8 mouse cellular contexts compared by ENCODE assay signal in the genomic region with DNA sequence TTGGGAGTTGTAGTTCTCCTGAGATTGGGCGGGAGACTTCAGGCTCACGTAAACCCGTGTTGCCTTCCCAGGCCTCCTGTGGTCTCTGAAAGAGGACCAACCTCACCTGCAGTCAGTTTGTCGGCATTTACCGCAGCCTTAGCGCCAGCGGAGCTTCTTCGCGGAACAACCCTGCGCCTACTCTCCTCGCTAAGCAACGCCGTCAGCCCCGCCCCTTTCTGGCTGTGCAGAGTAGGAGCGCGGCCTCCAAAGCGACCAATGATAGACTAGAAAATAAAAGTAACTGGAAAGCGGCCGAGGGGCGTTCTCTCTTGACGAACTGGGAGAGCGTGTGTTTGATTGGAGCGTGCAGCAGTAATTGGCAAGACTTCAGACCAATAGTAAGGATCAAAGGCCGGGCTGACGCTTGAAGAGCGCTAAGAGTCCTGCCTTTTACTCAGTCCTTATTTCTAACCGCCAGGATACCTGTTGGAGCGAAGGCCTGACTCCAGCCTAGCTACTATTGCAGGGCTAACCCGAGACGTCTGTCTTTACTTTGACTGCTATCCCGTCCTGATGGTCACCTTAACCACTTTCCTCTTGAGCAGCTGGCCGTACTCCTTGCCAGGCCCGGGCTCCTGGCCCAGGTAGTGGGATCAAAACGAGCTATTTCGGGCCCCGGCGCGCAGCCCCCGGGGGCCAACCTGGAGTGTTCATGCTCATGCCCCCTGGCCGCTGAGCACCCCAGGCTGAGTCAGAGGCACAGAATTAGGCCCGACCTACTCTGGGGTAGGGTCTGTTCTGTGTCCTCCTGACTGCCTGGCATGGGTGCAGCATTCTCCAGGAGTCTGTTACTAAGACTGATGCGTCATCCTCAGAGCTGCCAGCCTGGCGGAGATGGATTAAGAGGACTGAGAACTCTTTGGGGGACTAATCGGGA. TPM values are rescaled to one million over a fixed set of nuclear protein-coding genes. Genes with fewer than 3 reads are reported as not detected.
A peak's percentile ranks its signal among the peaks of the same experiment; 100 is the strongest.
DNase-seq lines count a peak whose midpoint lies in the region; ATAC-seq and TF ChIP-seq lines count a peak whose summit lies in the region.

Hspb6 (plus strand) TSS at position 77 of the 919 bp plus-strand sequence.
Proser3 (minus strand) TSS at position 198 of the 919 bp plus-strand sequence.

- WGBS in forebrain, embryonic 13.5 days: under 1% methylated on average over 44 of the region's 44 CpGs
- WGBS in large intestine, adult 2 months: under 1% methylated on average over 44 of the region's 44 CpGs
- under 1% methylated on average over 44 of the region's 44 CpGs for WGBS in liver, postnatal 0 days (ENCODE audit: insufficient replicate concordance)
- WGBS in neural tube, embryonic 14.5 days: under 1% methylated on average over 44 of the region's 44 CpGs

- no peaks in the 10 kb centered on the region for H3K27me3 ChIP-seq in ES-Bruce4 (ENCODE audit: control insufficient read depth, insufficient read depth, low read length, poor library complexity, severe bottlenecking)
- no peaks in the 10 kb centered on the region for H3K27me3 ChIP-seq in forebrain, embryonic 13.5 days
- H3K27me3 ChIP-seq in liver, postnatal 0 days (ENCODE audit: insufficient read depth, low read length): no peaks in the 10 kb centered on the region
- H3K27me3 ChIP-seq in neural tube, embryonic 14.5 days (ENCODE audit: control insufficient read depth, insufficient read depth, low read length): no peaks in the 10 kb centered on the region

- peak; percentile 99 for DNase-seq in heart, postnatal 10 days
- peak; percentile 98 for DNase-seq in large intestine, adult 2 months (ENCODE audit: low read depth, low spot score)
- DNase-seq in liver, postnatal 0 days: peak; percentile 97
- peak; percentile 98 for DNase-seq in testis, postnatal 10 days (ENCODE audit: low spot score)

- no peaks in the 10 kb centered on the region for H3K4me1 ChIP-seq in ES-Bruce4 (ENCODE audit: control insufficient read depth, insufficient read depth, low read length)
- H3K4me1 ChIP-seq in forebrain, embryonic 13.5 days: peaks cover 19% of the 10 kb centered on the region
- H3K4me1 ChIP-seq in liver, postnatal 0 days (ENCODE audit: insufficient read depth): peaks cover 13% of the 10 kb centered on the region
- H3K4me1 ChIP-seq in neural tube, embryonic 14.5 days (ENCODE audit: control insufficient read depth, insufficient read depth, low read length): peaks cover 13% of the 10 kb centered on the region

- H3K27ac ChIP-seq in ES-Bruce4 (ENCODE audit: insufficient read depth, low read length): peak within 1 kb of the TSS; percentile 90
- H3K27ac ChIP-seq in forebrain, embryonic 13.5 days: peak within 1 kb of the TSS; percentile 96
- H3K27ac ChIP-seq in liver, postnatal 0 days (ENCODE audit: low read depth): peak within 1 kb of the TSS; percentile 93
- peak within 1 kb of the TSS; percentile 76 for H3K27ac ChIP-seq in neural tube, embryonic 14.5 days (ENCODE audit: low read depth, low read length)

- no peak for TF ChIP-seq EP300 in ES-Bruce4 (IDR thresholded peaks at IDR 0.05; ENCODE audit: insufficient read depth, low read depth, low read length)
- peak; percentile 30; the same call in 1 of the 2 replicates for TF ChIP-seq EP300 in liver, postnatal 0 days (IDR thresholded peaks at IDR 0.05; ENCODE audit: low read depth)

- peak within 1 kb of the TSS; percentile 94 for H3K4me3 ChIP-seq in ES-Bruce4 (ENCODE audit: low read depth, low read length)
- peak within 1 kb of the TSS; percentile 60 for H3K4me3 ChIP-seq in forebrain, embryonic 13.5 days
- peak within 1 kb of the TSS; percentile 69 for H3K4me3 ChIP-seq in liver, postnatal 0 days (ENCODE audit: low read depth, low read length)
- H3K4me3 ChIP-seq in neural tube, embryonic 14.5 days (ENCODE audit: low read depth, low read length): peak within 1 kb of the TSS; percentile 48

- TF ChIP-seq POLR2A in ES-Bruce4 (IDR thresholded peaks at IDR 0.05; ENCODE audit: insufficient read depth, low read length): peak; percentile 99

- no peak for TF ChIP-seq CTCF in ES-Bruce4 (IDR thresholded peaks at IDR 0.05; ENCODE audit: low read depth, low read length)
- no peak for TF ChIP-seq CTCF in liver, postnatal 0 days (IDR thresholded peaks at IDR 0.05; ENCODE audit: low read depth)

- ATAC-seq in cerebellum, adult (ENCODE audit: insufficient number of reproducible peaks, low FRiP score, low TSS enrichment): peak; percentile 89
- peak; percentile 97 for ATAC-seq in forebrain, embryonic 13.5 days
- ATAC-seq in liver, postnatal 0 days: peak; percentile 95
- peak; percentile 95 for ATAC-seq in neural tube, embryonic 14.5 days (ENCODE audit: low read depth)

- intact Hi-C loops in heart, postnatal 10 days (cut with DNase I): loop anchor here (5.0 kb wide), 1 partner anchor 180 kb away; no protein-coding TSS in a partner anchor

- peak within 1 kb of the TSS; percentile 82 for H3K9ac ChIP-seq in ES-Bruce4 (ENCODE audit: low read depth, poor library complexity, severe bottlenecking)
- peak within 1 kb of the TSS; percentile 73 for H3K9ac ChIP-seq in forebrain, embryonic 13.5 days
- peak within 1 kb of the TSS; percentile 79 for H3K9ac ChIP-seq in liver, postnatal 0 days (replicated peaks)
- H3K9ac ChIP-seq in neural tube, embryonic 14.5 days (replicated peaks; ENCODE audit: low read depth, low read length): peak within 1 kb of the TSS; percentile 54

- H3K4me2 ChIP-seq in forebrain, embryonic 13.5 days: peak within 1 kb of the TSS; percentile 84
- H3K4me2 ChIP-seq in liver, postnatal 0 days (ENCODE audit: low read depth, low read length): peak within 1 kb of the TSS; percentile 90
- H3K4me2 ChIP-seq in neural tube, embryonic 14.5 days (ENCODE audit: low read depth, low read length): peak within 1 kb of the TSS; percentile 92

- peaks cover 16% of the 10 kb centered on the region for H3K36me3 ChIP-seq in ES-Bruce4 (ENCODE audit: control insufficient read depth, insufficient read depth, low read length, poor library complexity, severe bottlenecking)
- peaks cover 51% of the 10 kb centered on the region for H3K36me3 ChIP-seq in forebrain, embryonic 13.5 days (ENCODE audit: poor library complexity, severe bottlenecking)
- peaks cover 25% of the 10 kb centered on the region for H3K36me3 ChIP-seq in liver, postnatal 0 days (replicated peaks; ENCODE audit: insufficient read depth, low read length)
- H3K36me3 ChIP-seq in neural tube, embryonic 14.5 days (ENCODE audit: control insufficient read depth, insufficient read depth, low read length): peaks cover 27% of the 10 kb centered on the region; the same call in 1 of the 2 replicates

- H3K9me3 ChIP-seq in ES-Bruce4 (replicated peaks; ENCODE audit: control insufficient read depth, insufficient read depth, low read length, poor library complexity, severe bottlenecking): no peaks in the 10 kb centered on the region
- H3K9me3 ChIP-seq in forebrain, embryonic 13.5 days (replicated peaks): no peaks in the 10 kb centered on the region
- H3K9me3 ChIP-seq in liver, postnatal 0 days (ENCODE audit: low read length): no peaks in the 10 kb centered on the region
- H3K9me3 ChIP-seq in neural tube, embryonic 14.5 days (ENCODE audit: control insufficient read depth, low read length): no peaks in the 10 kb centered on the region

RNA-seq across cellular contexts. Expression of gene Hspb6, which starts in this region (rescaled TPM):
- 6.4 and 7.0 TPM in 2 replicates for polyA plus RNA-seq in ES-Bruce4 (2011; ENCODE audit: insufficient read depth, insufficient read length, low read depth, missing spikeins)
- polyA plus RNA-seq in forebrain, embryonic 13.5 days (2015; fragmentation: Nextera tagmentation; extraction: Ambion mirVana): 11.0 and 12.1 TPM in 2 replicates
- total RNA-seq in heart, postnatal 10 days (2021): 100 to 1,000 TPM; 391 to 393 TPM
- 84.8 and 94.7 TPM in 2 replicates for polyA plus RNA-seq in large intestine, adult 2 months (2012; rRNA removed)
- 4.9 and 6.6 TPM in 2 replicates for polyA plus RNA-seq in liver, postnatal 0 days (2015; fragmentation: Nextera tagmentation; extraction: Ambion mirVana)
- 7.0 and 8.4 TPM in 2 replicates for polyA plus RNA-seq in neural tube, embryonic 14.5 days (2014; fragmentation: Nextera tagmentation; extraction: Ambion mirVana)

RNA-seq across cellular contexts. Expression of gene Proser3, which starts in this region (rescaled TPM):
- 16.8 and 17.3 TPM in 2 replicates for polyA plus RNA-seq in ES-Bruce4 (2011; ENCODE audit: insufficient read depth, insufficient read length, low read depth, missing spikeins)
- 14.8 and 17.5 TPM in 2 replicates for polyA plus RNA-seq in forebrain, embryonic 13.5 days (2015; fragmentation: Nextera tagmentation; extraction: Ambion mirVana)
- 1 to 10 TPM; 2.7 to 4.8 TPM for total RNA-seq in heart, postnatal 10 days (2021)
- 4.3 and 7.3 TPM in 2 replicates for polyA plus RNA-seq in large intestine, adult 2 months (2012; rRNA removed)
- 0.53 and 1.1 TPM in 2 replicates for polyA plus RNA-seq in liver, postnatal 0 days (2015; fragmentation: Nextera tagmentation; extraction: Ambion mirVana)
- 9.3 and 11.1 TPM in 2 replicates for polyA plus RNA-seq in neural tube, embryonic 14.5 days (2014; fragmentation: Nextera tagmentation; extraction: Ambion mirVana)

Comparison
In these comparisons a context has a peak if more than half of its experiments do, and no peak if none do; other contexts are left out.
1. Peak in every context shown above with its lines: DNase-seq, ATAC-seq, H3K4me3 ChIP-seq and H3K27ac ChIP-seq.